Mouse (Mus musculus): ENCODE data around the gene AA986860. TPM values are rescaled to one million over a fixed set of nuclear protein-coding genes. Genes with fewer than 3 reads are reported as not detected.

AA986860 gene
- polyA plus RNA-seq (2011; ENCODE audit: insufficient read depth, insufficient read length, low read depth, missing spikeins): 3.3 and 3.5 TPM in 2 replicates

GRCm38 (mm10) chr1:130731741-130732337 lies at the start of gene AA986860:
Gene AA986860, plus strand, starts transcription at chr1:130731976.
- peak within 1 kb of the TSS; percentile 21; the same call in 1 of the 2 replicates for H3K4me3 ChIP-seq (ENCODE audit: low read depth, low read length)
- no peaks in the 10 kb centered on the region for H3K27me3 ChIP-seq (ENCODE audit: control insufficient read depth, insufficient read depth, low read length, poor library complexity, severe bottlenecking)
- no peaks in the 10 kb centered on the region for H3K4me1 ChIP-seq (ENCODE audit: control insufficient read depth, insufficient read depth, low read length)
- no peak within 1 kb of the TSS for H3K9ac ChIP-seq (ENCODE audit: low read depth, poor library complexity, severe bottlenecking)
- H3K9me3 ChIP-seq (replicated peaks; ENCODE audit: control insufficient read depth, insufficient read depth, low read length, poor library complexity, severe bottlenecking): no peaks in the 10 kb centered on the region
- TF ChIP-seq CTCF (IDR thresholded peaks at IDR 0.05; ENCODE audit: low read depth, low read length) (no peak), POLR2A (IDR thresholded peaks at IDR 0.05; ENCODE audit: insufficient read depth, low read length) (peak; percentile 24), EP300 (IDR thresholded peaks at IDR 0.05; ENCODE audit: insufficient read depth, low read depth, low read length) (no peak)
- no peak within 1 kb of the TSS for H3K27ac ChIP-seq (ENCODE audit: insufficient read depth, low read length)
- H3K36me3 ChIP-seq (ENCODE audit: control insufficient read depth, insufficient read depth, low read length, poor library complexity, severe bottlenecking): no peaks in the 10 kb centered on the region

- Histone ChIP-seq H3K27ac (ENCODE audit: insufficient read depth, low read length) (no peak overlapping the region), H3K27me3 (ENCODE audit: control insufficient read depth, insufficient read depth, low read length, poor library complexity, severe bottlenecking) (no peaks in the 10 kb centered on the region), H3K9ac (ENCODE audit: low read depth, poor library complexity, severe bottlenecking) (no peak overlapping the region), H3K4me1 (ENCODE audit: control insufficient read depth, insufficient read depth, low read length) (no peaks in the 10 kb centered on the region), H3K36me3 (ENCODE audit: control insufficient read depth, insufficient read depth, low read length, poor library complexity, severe bottlenecking) (no peaks in the 10 kb centered on the region), H3K9me3 (replicated peaks; ENCODE audit: control insufficient read depth, insufficient read depth, low read length, poor library complexity, severe bottlenecking) (no peaks in the 10 kb centered on the region), H3K4me3 (ENCODE audit: low read depth, low read length) (no peak overlapping the region)
- TF ChIP-seq CTCF (IDR thresholded peaks at IDR 0.05; ENCODE audit: low read depth, low read length) (no peak), POLR2A (IDR thresholded peaks at IDR 0.05; ENCODE audit: insufficient read depth, low read length) (no peak), EP300 (IDR thresholded peaks at IDR 0.05; ENCODE audit: insufficient read depth, low read depth, low read length) (no peak)
These were observed 47.9 kb upstream of the AA986860 start for GRCm38 (mm10) chr1:130683905-130684304.

- Histone ChIP-seq H3K27me3 (ENCODE audit: control insufficient read depth, insufficient read depth, low read length, poor library complexity, severe bottlenecking) (no peaks in the 10 kb centered on the region), H3K36me3 (ENCODE audit: control insufficient read depth, insufficient read depth, low read length, poor library complexity, severe bottlenecking) (peaks cover 3% of the 10 kb centered on the region; the same call in 1 of the 2 replicates)
These were observed 33.2 kb upstream of the AA986860 start for GRCm38 (mm10) chr1:130698601-130699000.

GRCm38 (mm10) chr1:130699937-130700633 lies 31.7 kb upstream of the AA986860 start:
- TF ChIP-seq CTCF (IDR thresholded peaks at IDR 0.05; ENCODE audit: low read depth, low read length) (no peak), POLR2A (IDR thresholded peaks at IDR 0.05; ENCODE audit: insufficient read depth, low read length) (no peak), EP300 (IDR thresholded peaks at IDR 0.05; ENCODE audit: insufficient read depth, low read depth, low read length) (no peak)
- no peaks in the 10 kb centered on the region for H3K9me3 ChIP-seq (replicated peaks; ENCODE audit: control insufficient read depth, insufficient read depth, low read length, poor library complexity, severe bottlenecking)
- H3K27ac ChIP-seq (ENCODE audit: insufficient read depth, low read length): no peak overlapping the region
- no peaks in the 10 kb centered on the region for H3K27me3 ChIP-seq (ENCODE audit: control insufficient read depth, insufficient read depth, low read length, poor library complexity, severe bottlenecking)
- peaks cover 3% of the 10 kb centered on the region; the same call in 1 of the 2 replicates for H3K36me3 ChIP-seq (ENCODE audit: control insufficient read depth, insufficient read depth, low read length, poor library complexity, severe bottlenecking)
- H3K4me1 ChIP-seq (ENCODE audit: control insufficient read depth, insufficient read depth, low read length): no peaks in the 10 kb centered on the region
- no peak overlapping the region for H3K9ac ChIP-seq (ENCODE audit: low read depth, poor library complexity, severe bottlenecking)
- no peak overlapping the region for H3K4me3 ChIP-seq (ENCODE audit: low read depth, low read length)

More at GRCm38 (mm10) chr1:130698601-130699000, 33.2 kb upstream of the AA986860 start:
- Histone ChIP-seq H3K4me3 (ENCODE audit: low read depth, low read length) (no peak overlapping the region), H3K27ac (ENCODE audit: insufficient read depth, low read length) (no peak overlapping the region), H3K9ac (ENCODE audit: low read depth, poor library complexity, severe bottlenecking) (no peak overlapping the region), H3K9me3 (replicated peaks; ENCODE audit: control insufficient read depth, insufficient read depth, low read length, poor library complexity, severe bottlenecking) (no peaks in the 10 kb centered on the region), H3K4me1 (ENCODE audit: control insufficient read depth, insufficient read depth, low read length) (no peaks in the 10 kb centered on the region)
- TF ChIP-seq POLR2A (IDR thresholded peaks at IDR 0.05; ENCODE audit: insufficient read depth, low read length) (no peak), EP300 (IDR thresholded peaks at IDR 0.05; ENCODE audit: insufficient read depth, low read depth, low read length) (no peak), CTCF (IDR thresholded peaks at IDR 0.05; ENCODE audit: low read depth, low read length) (no peak)

- H3K9me3 ChIP-seq (replicated peaks; ENCODE audit: control insufficient read depth, insufficient read depth, low read length, poor library complexity, severe bottlenecking): no peaks in the 10 kb centered on the region
- no peaks in the 10 kb centered on the region for H3K4me1 ChIP-seq (ENCODE audit: control insufficient read depth, insufficient read depth, low read length)
- peaks cover 3% of the 10 kb centered on the region for H3K36me3 ChIP-seq (ENCODE audit: control insufficient read depth, insufficient read depth, low read length, poor library complexity, severe bottlenecking)
- no peak overlapping the region for H3K4me3 ChIP-seq (ENCODE audit: low read depth, low read length)
- H3K27me3 ChIP-seq (ENCODE audit: control insufficient read depth, insufficient read depth, low read length, poor library complexity, severe bottlenecking): no peaks in the 10 kb centered on the region
- H3K9ac ChIP-seq (ENCODE audit: low read depth, poor library complexity, severe bottlenecking): no peak overlapping the region
- no peak overlapping the region for H3K27ac ChIP-seq (ENCODE audit: insufficient read depth, low read length)
- TF ChIP-seq POLR2A (IDR thresholded peaks at IDR 0.05; ENCODE audit: insufficient read depth, low read length) (no peak), CTCF (IDR thresholded peaks at IDR 0.05; ENCODE audit: low read depth, low read length) (no peak), EP300 (IDR thresholded peaks at IDR 0.05; ENCODE audit: insufficient read depth, low read depth, low read length) (no peak)
These were observed 29.8 kb upstream of the AA986860 start for GRCm38 (mm10) chr1:130701976-130702375.

- no peak overlapping the region for H3K4me3 ChIP-seq (ENCODE audit: low read depth, low read length)
- no peak overlapping the region for H3K27ac ChIP-seq (ENCODE audit: insufficient read depth, low read length)
- TF ChIP-seq POLR2A (IDR thresholded peaks at IDR 0.05; ENCODE audit: insufficient read depth, low read length) (no peak), EP300 (IDR thresholded peaks at IDR 0.05; ENCODE audit: insufficient read depth, low read depth, low read length) (no peak), CTCF (IDR thresholded peaks at IDR 0.05; ENCODE audit: low read depth, low read length) (no peak)
- no peak overlapping the region for H3K9ac ChIP-seq (ENCODE audit: low read depth, poor library complexity, severe bottlenecking)
- H3K4me1 ChIP-seq (ENCODE audit: control insufficient read depth, insufficient read depth, low read length): no peaks in the 10 kb centered on the region
- peaks cover 3% of the 10 kb centered on the region for H3K36me3 ChIP-seq (ENCODE audit: control insufficient read depth, insufficient read depth, low read length, poor library complexity, severe bottlenecking)
- no peaks in the 10 kb centered on the region for H3K27me3 ChIP-seq (ENCODE audit: control insufficient read depth, insufficient read depth, low read length, poor library complexity, severe bottlenecking)
- no peaks in the 10 kb centered on the region for H3K9me3 ChIP-seq (replicated peaks; ENCODE audit: control insufficient read depth, insufficient read depth, low read length, poor library complexity, severe bottlenecking)
These were observed 28.2 kb upstream of the AA986860 start for GRCm38 (mm10) chr1:130703613-130704012.

All from ES-Bruce4 (cell line).